Mouse (Mus musculus) retina, adult 2 months (tissue): ENCODE results near the gene Anks4b.

Experiments
- DNase-seq: peaks from one replicate; pipeline ENCODE4 v3.0.0-alpha.2; 2012; ENCODE audit warnings: low read depth, low spot score

The Anks4b gene

DNA sequence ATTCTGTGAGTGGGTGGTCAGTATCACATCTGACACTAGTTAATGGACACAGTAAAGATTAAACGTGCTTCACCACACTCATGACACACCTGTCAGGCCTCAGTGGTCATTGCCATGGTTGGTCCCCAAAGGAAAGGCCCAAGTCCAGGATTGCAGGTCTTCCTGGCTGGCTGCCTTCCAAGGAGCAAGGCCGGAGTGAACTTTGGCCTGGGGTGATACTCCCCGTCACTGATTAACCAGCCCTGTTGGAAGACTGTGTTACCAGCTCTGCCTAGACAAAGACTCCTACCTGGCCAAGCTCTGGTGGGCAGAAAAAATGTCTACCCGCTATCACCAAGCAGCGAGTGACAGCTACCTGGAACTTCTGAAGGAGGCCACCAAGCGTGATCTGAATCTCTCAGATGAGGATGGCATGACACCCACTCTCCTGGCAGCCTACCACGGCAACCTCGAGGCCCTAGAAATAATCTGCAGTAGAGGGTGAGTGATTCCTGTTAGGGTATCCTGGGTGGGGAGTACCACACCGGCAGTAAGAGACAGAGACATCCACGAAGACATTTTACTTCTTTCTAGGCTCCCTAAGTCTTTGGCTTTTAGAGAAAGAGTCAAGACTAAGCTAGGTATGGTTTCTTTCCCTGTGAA, at the start of gene Anks4b:
Gene Anks4b (plus strand): TSS at position 256 of the 642 bp plus-strand sequence.
- DNase-seq, result no peak

DNA sequence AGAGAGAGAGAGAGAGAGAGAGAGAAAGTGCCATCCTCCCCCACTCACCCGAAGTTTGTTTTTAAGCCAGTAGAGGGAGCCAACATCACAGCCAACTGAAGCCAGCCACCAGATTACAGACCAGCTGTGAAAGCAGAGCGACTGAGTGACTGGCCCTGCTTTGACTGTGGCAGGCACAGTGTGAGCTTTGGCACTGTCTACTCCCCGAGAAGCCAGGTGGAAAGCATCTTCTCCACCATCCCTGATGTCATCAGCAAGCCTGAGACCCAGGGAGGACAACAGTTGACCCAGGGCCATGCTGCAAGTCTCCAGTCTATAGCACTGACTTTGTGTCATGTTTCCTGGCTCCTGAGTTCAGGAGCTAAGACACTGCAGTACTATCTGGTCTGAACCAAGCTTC, 48.8 kb upstream of the Anks4b start:
- DNase-seq, result peak; percentile 53

DNA sequence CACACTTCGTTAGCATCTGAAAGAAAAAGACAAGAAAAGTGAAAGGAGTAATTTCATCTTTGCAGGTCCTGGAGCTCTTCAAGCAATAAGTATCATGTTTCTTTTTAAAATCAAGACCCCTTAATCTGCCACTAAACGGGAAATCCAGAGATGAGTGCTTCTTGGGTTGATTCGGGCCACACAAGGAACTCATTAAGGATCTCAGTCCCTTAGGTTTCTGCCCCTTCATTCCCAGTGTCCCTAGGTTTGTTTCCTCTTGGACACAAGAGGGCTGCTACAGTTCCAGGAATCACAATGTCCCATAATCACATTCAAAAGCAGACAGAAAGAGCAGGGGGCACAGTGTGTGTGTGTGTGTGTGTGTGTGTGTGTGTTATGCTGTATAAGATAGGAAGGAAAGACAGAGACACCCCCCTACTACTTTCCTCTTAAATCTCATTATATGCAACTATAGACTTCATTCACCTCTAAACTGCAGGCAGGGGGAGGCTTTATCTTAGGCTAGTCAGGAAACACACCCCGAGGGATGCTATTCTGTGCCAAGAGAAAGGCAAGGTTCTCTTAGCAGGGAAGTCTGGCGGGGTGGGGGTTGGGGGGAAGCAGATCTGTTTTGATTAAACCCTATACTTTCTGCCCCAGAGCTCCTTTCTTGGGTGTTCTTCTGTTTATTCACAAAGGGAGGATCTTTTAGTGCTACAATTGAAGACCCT, 46.5 kb upstream of the Anks4b start:
- DNase-seq, result no peak

- no peak for DNase-seq
Observed at GRCm38 (mm10) chr7:120127686-120128059, 46.0 kb upstream of the Anks4b start.

- DNase-seq, result no peak
Observed at GRCm38 (mm10) chr7:120128951-120129350, 44.7 kb upstream of the Anks4b start.

DNA sequence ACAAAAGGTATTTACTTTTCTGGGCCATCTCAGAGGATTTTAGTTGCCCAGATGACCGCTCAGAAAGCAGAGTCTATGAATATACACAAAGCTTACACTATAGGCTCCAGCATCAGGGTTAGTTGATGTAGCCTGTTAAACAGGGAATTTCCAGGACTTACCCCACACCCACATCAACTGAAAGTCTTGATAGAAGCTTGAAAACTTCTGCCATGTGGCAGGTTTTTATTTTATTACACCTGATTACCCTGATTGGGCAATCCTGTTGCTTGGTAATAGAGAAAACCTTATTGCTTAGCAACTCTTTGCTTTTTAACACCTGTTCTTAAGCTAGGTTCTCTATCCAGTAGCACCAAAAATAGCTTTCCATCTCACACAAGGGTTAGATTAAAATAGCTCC, 30.9 kb upstream of the Anks4b start:
- no peak for DNase-seq

- no peak for DNase-seq
Observed at GRCm38 (mm10) chr7:120145191-120145590, 28.5 kb upstream of the Anks4b start, which contains the start of gene Zp2. Gene Zp2, minus strand, starts transcription at chr7:120145291.

GRCm38 (mm10) chr7:120150257-120150656, 23.4 kb upstream of the Anks4b start:
- DNase-seq, result no peak

DNA sequence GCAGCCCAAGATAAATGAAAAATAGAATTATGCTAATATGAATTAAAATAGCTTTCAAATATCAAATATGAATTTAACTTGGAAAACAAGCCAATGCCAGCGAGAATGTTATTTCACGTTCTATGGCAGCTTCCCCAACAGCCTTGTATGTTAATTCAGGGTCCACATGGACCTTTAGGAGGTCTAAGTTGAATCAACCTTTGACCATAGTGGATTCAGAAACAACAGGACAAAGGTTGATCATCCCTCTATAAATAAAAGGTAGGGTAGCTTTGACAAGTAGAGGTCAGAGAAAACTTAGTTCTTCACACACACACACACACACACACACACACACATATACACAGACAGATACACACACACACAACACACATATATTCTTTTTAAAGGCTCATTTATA, 22.8 kb upstream of the Anks4b start:
- DNase-seq, result no peak

GRCm38 (mm10) chr7:120156841-120157409, 16.7 kb upstream of the Anks4b start:
- DNase-seq, result no peak

DNA sequence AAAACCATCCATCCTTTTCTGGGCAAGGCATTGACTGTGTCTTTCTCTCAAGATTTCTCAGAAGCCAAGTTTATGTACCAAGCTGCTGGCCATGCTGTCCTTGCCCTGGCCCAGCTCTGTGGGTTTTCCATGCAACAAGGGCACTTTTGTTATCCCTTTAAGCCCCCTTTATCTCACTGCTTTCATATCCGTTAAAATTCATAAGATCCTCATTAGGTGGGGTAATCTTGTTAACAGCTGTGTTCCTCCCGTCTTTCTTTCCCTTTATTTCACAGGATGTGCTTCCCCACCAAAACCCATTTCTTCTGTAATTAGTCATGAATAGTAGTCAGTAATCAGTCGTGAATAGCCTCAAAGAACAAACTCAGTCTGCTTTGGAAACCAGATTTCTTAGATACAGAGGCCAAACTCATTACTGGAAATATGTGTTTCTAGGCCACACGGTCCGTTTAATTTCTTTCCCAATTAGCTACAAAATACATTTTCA, 16.0 kb upstream of the Anks4b start:
- DNase-seq, result no peak

- DNase-seq, result no peak
Observed at GRCm38 (mm10) chr7:120158121-120158613, 15.5 kb upstream of the Anks4b start.

DNA sequence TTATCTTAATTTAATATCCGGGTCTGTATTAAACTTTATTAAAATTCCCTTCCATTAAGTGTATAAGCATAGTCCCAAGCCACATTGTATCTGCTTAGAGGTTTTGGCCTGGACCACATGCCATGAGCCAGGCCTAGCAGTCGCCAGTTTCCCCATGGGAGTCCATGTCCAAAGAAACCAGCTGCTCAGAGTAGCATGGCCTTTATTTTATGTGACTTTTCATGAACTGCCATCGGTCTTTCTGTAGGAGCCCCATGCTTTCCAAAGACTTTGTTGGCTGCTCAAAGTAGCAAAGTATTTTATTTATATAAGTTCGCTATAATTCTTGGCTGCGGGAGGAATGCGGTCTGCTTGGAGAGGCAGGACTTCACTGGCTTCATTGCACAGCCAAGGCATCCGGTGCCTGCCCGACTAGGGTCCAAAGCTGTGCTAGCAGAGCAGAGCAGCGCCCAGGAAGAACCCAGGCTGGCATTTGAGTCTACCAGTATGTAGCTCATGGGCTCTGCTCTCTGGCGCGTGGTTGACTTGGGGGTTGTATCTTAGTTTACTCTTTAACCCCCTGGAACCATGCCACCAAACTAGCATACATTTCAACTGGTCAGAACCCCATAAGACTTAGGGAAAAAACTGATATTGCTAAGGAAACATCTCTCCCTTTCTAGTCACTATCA, 9.9 kb upstream of the Anks4b start:
- DNase-seq, result no peak

DNA sequence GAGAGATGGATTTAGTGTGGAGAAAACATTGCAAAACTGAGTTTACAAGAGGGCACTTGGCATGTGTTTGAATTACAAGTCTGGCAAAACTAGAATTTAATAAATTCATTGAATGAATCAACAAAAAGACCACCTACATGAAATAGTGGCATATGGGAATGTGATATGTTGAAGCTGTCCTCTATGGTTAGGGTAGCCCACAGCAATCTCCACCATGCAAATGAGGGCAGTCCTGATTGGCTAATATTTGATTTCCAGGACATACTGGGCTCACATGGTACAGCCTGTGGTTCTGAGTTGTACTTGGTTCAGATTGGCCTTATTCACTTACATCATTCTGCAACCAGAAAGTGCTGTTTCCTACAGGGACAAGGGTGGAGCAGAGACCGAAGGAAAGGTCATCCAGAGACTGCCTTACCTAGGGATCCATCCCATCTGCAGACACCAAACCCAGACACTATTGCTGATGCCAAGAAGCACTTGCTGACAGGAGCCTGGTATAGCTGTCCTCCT, 1.4 kb upstream of the Anks4b start:
- DNase-seq, result no peak

DNA sequence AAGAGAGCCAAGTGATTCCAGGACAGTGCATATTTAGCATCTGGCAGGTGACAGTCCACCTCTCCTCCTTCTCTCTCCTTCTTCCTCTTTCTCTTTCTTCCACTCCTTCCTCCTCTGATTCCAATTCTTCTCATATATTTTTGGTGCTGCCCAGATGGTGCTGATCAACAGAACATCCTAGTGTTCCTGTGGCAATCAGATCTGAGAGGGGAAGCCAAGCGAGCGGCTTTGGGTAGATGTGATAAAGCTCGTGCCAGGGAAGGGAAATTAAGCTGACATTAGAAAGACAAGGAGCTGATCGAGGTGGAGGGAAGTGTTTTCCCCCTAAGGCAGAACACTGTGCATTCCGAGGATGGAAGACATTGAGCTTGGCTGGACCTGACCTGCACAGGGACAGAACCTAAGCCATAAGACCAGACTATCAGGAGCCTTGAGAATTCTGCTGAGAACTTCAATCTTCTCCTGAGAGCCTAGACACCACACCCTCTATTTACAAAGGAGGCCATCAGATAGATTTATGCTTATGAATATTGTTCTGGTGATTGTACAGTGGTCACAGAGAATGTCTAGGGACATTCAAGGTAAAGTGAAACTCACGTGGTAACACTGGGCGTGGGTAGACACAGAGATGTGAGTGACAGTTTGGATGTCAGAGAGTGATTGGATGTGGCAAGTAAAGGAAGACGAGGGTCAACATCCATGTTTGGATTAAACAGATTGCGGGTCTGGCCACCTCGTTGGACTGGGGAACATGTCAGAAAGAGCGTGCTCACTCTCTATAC, 1.3 kb downstream of the Anks4b start:
- no peak for DNase-seq

GRCm38 (mm10) chr7:120177611-120178010, 4.0 kb downstream of the Anks4b start:
- no peak for DNase-seq

GRCm38 (mm10) chr7:120178935-120179334, 5.3 kb downstream of the Anks4b start:
- no peak for DNase-seq

- DNase-seq, result no peak
Observed at GRCm38 (mm10) chr7:120180547-120180946, 6.9 kb downstream of the Anks4b start.

- DNase-seq, result no peak
Observed at GRCm38 (mm10) chr7:120181401-120182230, 8.0 kb downstream of the Anks4b start.

GRCm38 (mm10) chr7:120182891-120183290, 9.2 kb downstream of the Anks4b start:
- DNase-seq, result no peak
